Mouse (Mus musculus): ENCODE results near the gene Sobp.

Gene Sobp

GRCm38 (mm10) chr10:43033481-43034248 lies 140.7 kb downstream of the Sobp start:
- no peak for DNase-seq

GRCm38 (mm10) chr10:43027006-43027405 lies 147.3 kb downstream of the Sobp start:
- no peak for DNase-seq

- no peak for DNase-seq
These were observed 150.7 kb downstream of the Sobp start for GRCm38 (mm10) chr10:43023454-43024194.

GRCm38 (mm10) chr10:43022190-43022761 lies 152.1 kb downstream of the Sobp start:
- DNase-seq = no peak

GRCm38 (mm10) chr10:43021512-43022116 lies 152.7 kb downstream of the Sobp start:
- DNase-seq = no peak

- no peak for DNase-seq
These were observed 153.3 kb downstream of the Sobp start for GRCm38 (mm10) chr10:43021017-43021416.

- no peak for DNase-seq
These were observed 159.5 kb downstream of the Sobp start for GRCm38 (mm10) chr10:43014782-43015181.

GRCm38 (mm10) chr10:43014358-43014757 lies 160.0 kb downstream of the Sobp start:
- no peak for DNase-seq

GRCm38 (mm10) chr10:43008116-43008515 lies 166.2 kb downstream of the Sobp start:
- DNase-seq = no peak

GRCm38 (mm10) chr10:43006534-43006933 lies 167.8 kb downstream of the Sobp start:
- no peak for DNase-seq

- no peak for DNase-seq
These were observed 168.7 kb downstream of the Sobp start for GRCm38 (mm10) chr10:43005677-43006076.

- DNase-seq = no peak
These were observed 169.3 kb downstream of the Sobp start for GRCm38 (mm10) chr10:43005031-43005430.

- DNase-seq = no peak
These were observed 170.1 kb downstream of the Sobp start for GRCm38 (mm10) chr10:43004174-43004734.

- DNase-seq = no peak
These were observed 170.9 kb downstream of the Sobp start for GRCm38 (mm10) chr10:43003466-43003757.

- no peak for DNase-seq
These were observed 171.4 kb downstream of the Sobp start for GRCm38 (mm10) chr10:43002721-43003465.

- peak; percentile 24 for DNase-seq
These were observed 172.2 kb downstream of the Sobp start for GRCm38 (mm10) chr10:43002066-43002678.

GRCm38 (mm10) chr10:43001433-43001832 lies 172.9 kb downstream of the Sobp start:
- DNase-seq = no peak

- DNase-seq = no peak
These were observed 175.0 kb downstream of the Sobp start for GRCm38 (mm10) chr10:42999324-42999723.

GRCm38 (mm10) chr10:42997278-42997677 lies 177.1 kb downstream of the Sobp start:
- no peak for DNase-seq

GRCm38 (mm10) chr10:42995484-42995895 lies 178.8 kb downstream of the Sobp start:
- no peak for DNase-seq

GRCm38 (mm10) chr10:42994331-42994782 lies 180.0 kb downstream of the Sobp start:
- DNase-seq = peak; percentile 34

GRCm38 (mm10) chr10:42991018-42991417 lies 183.3 kb downstream of the Sobp start:
- DNase-seq = no peak
